Mouse (Mus musculus) macrophage (primary cell): ENCODE results near the gene Ccnd2. TPM values are rescaled to one million over a fixed set of nuclear protein-coding genes. Genes with fewer than 3 reads are reported as not detected.

Experiments
- H3K27ac ChIP-seq: fragments of 350-480 bp; formaldehyde crosslinking; 2 replicates; pipeline ENCODE4 v1.9.0; 2021
- H3K36me3 ChIP-seq: fragments of 350-480 bp; formaldehyde crosslinking; 2 replicates; pipeline ENCODE4 v1.9.0; 2021; ENCODE audit errors: inconsistent target
- H3K4me3 ChIP-seq: fragments of 350-480 bp; formaldehyde crosslinking; 2 replicates; pipeline ENCODE4 v1.9.0; 2021; ENCODE audit errors: inconsistent target
- H3K79me2 ChIP-seq: fragments of 350-480 bp; formaldehyde crosslinking; 2 replicates; pipeline ENCODE4 v1.9.0; 2021; ENCODE audit errors: inconsistent target
- WGBS: methylation state at CpG from one replicate; pipeline ENCODE4 v1.1.7; 2026; ENCODE audit warnings: inconsistent platforms; ENCODE audit not compliant: missing documents; 5-methylcytosine and 5-hydroxymethylcytosine counted together
- polyA plus RNA-seq: library from polyadenylated mRNA; stranded (reverse); fragments of 250-400 nt; gene quantifications from 3 replicates; pipeline ENCODE4 v1.2.4, GENCODE M21; 2018; ENCODE audit warnings: inconsistent platforms

Ccnd2 gene
- polyA plus RNA-seq, 1 experiment from 2014 or later, result 0.90 TPM

DNA sequence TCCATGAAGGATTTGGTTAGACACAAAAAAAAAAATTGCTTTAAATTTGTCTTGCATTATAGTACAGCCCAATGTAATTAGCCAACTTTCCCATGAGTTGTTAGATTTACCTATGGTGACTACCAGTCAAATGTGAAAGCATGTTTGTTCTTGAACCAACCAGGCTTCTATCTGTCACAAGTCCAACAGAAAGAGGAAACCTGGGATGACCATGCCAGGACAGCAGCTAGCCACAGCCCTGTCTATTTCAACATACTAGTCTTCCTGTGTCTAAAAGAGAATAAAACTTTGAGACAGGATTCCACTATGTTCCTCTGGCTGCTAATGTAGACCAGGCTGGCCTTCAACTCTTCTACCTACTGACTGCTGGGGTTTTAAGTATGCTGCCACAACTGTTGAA, 44.6 kb downstream of the Ccnd2 start:
- Histone ChIP-seq H3K79me2 (peaks cover 67% of the 10 kb centered on the region; the same call in 1 of the 2 replicates), H3K36me3 (no peaks in the 10 kb centered on the region), H3K27ac (no peak overlapping the region), H3K4me3 (no peak overlapping the region)

DNA sequence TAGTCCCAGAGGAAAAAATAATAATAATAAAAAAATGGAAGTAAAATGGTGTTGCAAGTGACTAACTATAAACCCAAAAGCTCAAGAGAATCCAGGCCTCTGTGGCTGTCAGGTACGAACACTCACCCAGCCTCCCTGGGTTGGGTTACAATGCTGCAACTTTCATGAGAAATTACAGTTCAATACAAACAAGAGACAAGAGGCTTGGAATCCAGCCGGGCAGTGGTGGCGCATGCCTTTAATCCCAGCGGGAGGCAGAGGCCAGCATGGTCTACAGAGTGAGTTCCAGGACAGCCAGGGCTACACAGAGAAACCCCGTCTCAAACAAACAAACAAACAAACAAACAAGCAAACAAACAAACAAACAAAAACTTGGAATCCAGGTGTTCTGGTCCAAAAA, 45.3 kb downstream of the Ccnd2 start:
- H3K36me3 ChIP-seq, result no peaks in the 10 kb centered on the region
- H3K27ac ChIP-seq, result no peak overlapping the region
- H3K4me3 ChIP-seq, result no peak overlapping the region
- WGBS, result 93% methylated on average over 5 of the region's 5 CpGs
- H3K79me2 ChIP-seq, result peaks cover 69% of the 10 kb centered on the region; the same call in 1 of the 2 replicates

DNA sequence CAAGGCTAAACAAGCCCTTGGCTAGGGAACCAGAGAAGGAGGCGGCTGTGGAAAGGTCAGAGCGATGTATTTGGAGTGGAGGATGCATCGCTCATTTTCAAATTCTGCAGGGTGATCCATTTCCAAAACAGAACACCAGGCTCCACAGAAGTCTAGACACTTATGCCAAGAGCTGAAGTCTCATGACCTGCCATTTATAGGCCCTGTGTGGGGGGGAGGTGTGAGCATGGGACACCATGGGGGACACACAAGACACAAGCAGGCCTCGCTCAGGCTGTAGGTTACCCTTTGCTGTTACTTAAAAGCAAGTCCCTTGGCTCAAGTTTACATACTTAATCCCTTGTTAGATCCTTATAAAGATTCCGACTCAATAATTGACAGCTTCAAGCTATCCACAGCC, 45.8 kb downstream of the Ccnd2 start:
- H3K79me2 ChIP-seq, result peaks cover 69% of the 10 kb centered on the region; the same call in 1 of the 2 replicates
- H3K36me3 ChIP-seq, result peaks cover under 1% of the 10 kb centered on the region; the same call in 1 of the 2 replicates
- H3K4me3 ChIP-seq, result no peak overlapping the region
- no peak overlapping the region for H3K27ac ChIP-seq
- 95% methylated on average over 5 of the region's 5 CpGs for WGBS

DNA sequence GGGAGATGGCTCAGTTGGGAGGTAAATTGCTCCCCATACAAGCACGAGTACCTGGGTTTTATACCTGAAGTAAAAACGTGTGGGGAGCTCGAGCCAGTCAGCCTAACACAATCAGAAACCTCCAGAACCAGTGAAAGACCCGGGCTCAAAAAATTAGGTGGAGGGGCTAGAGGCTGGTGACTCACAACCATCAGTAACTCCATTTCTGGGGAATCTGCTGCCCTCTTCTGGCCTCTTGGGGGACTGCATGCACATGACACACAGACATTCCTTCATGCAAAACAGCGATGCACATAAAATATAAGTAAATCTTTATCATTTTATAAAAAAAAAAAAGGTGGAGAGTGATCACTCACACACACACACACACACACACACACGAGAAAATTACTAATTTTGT, 46.9 kb downstream of the Ccnd2 start:
- Histone ChIP-seq H3K36me3 (peaks cover 9% of the 10 kb centered on the region; the same call in 1 of the 2 replicates), H3K27ac (no peak overlapping the region), H3K4me3 (no peak overlapping the region), H3K79me2 (peaks cover 69% of the 10 kb centered on the region; the same call in 1 of the 2 replicates)
- WGBS, result 85% methylated on average over 4 of the region's 6 CpGs

DNA sequence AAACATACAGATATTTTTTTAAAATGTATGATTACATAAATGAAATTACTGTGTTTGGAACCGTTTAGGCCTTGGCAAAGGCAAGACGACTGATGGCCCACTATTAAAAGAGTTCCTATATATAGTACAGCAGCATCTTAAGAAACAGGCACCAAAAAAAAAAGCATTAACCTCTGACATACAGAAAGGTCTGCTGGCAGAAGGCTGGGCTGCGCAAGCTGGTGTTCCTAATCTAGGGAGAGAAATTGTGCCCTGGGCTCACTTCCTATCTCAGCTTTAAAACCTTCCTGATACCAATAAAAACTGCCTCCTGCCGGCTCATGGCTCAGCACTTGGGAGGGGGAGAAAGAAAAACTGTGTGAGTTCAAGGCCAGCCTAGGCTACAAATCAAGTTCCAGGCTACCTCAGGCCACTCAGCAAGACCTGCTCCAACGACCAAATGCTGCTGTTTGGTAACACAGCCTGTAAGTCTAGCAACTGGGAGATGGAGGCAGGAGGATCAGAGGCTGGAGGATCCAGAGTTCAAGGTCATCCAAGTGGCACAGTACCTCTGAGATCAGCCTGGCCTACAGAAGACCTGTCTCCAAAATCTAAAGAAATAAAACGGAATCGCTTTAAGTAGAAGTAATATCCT, 47.5 kb downstream of the Ccnd2 start:
- no peak overlapping the region for H3K4me3 ChIP-seq
- peaks cover 69% of the 10 kb centered on the region; the same call in 1 of the 2 replicates for H3K79me2 ChIP-seq
- WGBS, result 92% methylated on average over 7 of the region's 7 CpGs

DNA sequence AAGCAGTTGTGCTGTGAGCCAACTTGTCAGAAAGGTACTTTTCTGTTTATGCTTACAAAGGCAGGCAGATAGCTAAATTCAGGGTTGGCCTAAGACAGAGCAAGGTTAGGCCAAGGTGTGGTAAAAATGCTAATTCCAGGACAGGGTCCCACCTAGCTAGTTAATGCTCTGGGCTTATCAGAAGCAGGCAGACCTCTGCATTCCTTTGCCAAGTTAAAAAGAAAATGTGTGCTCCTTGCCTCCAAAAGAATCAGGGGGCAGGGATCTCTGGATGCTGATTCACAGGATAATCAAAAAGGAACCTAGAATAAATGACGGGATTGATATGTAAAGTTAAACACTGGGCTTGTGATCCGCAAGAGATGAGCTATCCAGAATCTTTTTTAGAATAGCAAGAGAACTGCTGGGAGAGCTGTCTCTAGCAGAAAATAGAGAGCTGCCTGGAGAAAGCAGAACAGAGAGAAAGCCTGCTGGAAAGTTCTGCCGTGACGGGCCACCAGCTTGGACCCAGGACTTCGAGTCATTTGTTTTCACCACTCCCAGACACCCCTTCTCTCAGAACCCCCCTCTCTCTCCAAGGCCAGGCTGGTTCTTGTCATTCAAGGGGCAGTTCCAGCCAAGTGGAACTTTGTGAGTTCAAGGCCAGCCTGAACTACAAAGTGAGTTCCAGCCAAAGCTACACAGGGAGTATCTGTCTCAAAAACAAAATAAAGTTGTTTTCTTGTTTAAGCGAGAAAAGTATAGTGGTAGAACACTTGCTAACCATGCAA, 48.3 kb downstream of the Ccnd2 start:
- Histone ChIP-seq H3K36me3 (peaks cover 9% of the 10 kb centered on the region; the same call in 1 of the 2 replicates), H3K79me2 (peaks cover 63% of the 10 kb centered on the region; the same call in 1 of the 2 replicates)
- 98% methylated on average over 6 of the region's 6 CpGs for WGBS

More for the DNA sequence above, 47.5 kb downstream of the Ccnd2 start:
- H3K27ac ChIP-seq, result no peak overlapping the region
- H3K36me3 ChIP-seq, result peaks cover 9% of the 10 kb centered on the region; the same call in 1 of the 2 replicates

DNA sequence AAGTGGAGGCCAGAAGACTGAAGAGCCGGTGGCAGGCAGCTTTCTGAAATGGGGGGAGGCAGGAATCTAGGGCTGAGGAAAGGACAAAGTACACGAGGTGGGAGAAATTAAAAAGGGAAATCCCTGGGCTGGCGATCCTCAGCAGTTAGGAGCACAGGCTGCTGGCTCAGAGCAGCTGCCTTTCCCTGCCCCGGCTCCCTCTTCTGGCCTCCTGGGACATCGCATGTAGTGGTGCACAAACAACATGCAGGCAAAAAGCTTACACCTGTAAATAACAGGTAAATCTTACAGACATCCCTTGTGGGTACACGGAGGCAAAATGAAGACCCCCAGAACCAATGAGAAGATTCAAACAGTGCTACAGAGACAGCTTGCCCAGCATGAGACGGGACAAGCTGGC, 57.4 kb downstream of the Ccnd2 start:
- Histone ChIP-seq H3K27ac (no peak overlapping the region), H3K36me3 (peaks cover 21% of the 10 kb centered on the region), H3K4me3 (no peak overlapping the region), H3K79me2 (no peaks in the 10 kb centered on the region)
- WGBS, result 76% methylated on average over 7 of the region's 7 CpGs

More for the DNA sequence above, 48.3 kb downstream of the Ccnd2 start:
- H3K27ac ChIP-seq, result no peak overlapping the region
- H3K4me3 ChIP-seq, result no peak overlapping the region

DNA sequence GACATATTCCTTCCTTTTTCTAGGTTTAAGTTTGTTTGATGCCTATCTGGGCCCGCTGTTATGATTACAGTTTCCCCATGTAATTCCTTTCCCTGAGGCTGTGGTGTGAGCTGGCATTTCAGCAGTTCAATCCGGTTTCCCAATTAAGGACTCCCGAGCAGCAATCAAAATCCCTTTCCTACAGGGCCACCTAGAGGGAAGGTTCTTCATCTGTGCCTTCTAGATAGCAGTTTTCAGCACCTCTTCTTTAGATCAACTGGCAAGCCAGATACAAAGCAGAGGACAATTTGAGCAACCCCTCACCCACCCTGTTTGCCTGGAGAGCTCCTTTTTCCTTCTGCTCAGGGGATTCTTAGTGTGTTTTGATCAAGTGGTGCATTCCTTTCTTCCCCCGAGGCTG, 65.3 kb downstream of the Ccnd2 start:
- WGBS, result 83% methylated on average over 4 of the region's 4 CpGs
- Histone ChIP-seq H3K36me3 (peaks cover 32% of the 10 kb centered on the region), H3K4me3 (no peak overlapping the region), H3K79me2 (no peaks in the 10 kb centered on the region), H3K27ac (no peak overlapping the region)

DNA sequence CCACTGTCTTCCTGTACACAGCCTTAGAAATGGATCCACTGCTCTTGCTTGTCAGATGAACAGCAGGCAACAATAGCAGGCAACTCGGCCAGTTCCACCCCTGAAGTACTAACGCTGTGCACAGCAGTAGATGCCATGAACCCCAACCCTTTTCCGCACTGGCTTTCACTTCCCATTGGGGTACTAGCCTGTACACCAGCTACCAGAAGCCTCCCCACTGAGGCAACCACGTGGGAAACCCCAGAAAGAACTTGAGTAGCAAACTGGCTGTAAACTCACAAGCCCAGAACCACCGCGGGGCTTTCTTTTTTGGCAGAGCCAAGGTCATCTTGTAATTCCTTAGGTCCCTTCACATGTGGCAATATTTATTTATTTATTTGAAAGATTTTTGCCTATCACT, 70.2 kb downstream of the Ccnd2 start:
- Histone ChIP-seq H3K79me2 (no peaks in the 10 kb centered on the region), H3K4me3 (no peak overlapping the region), H3K27ac (no peak overlapping the region), H3K36me3 (no peaks in the 10 kb centered on the region)
- 56% methylated on average over 6 of the region's 6 CpGs for WGBS

DNA sequence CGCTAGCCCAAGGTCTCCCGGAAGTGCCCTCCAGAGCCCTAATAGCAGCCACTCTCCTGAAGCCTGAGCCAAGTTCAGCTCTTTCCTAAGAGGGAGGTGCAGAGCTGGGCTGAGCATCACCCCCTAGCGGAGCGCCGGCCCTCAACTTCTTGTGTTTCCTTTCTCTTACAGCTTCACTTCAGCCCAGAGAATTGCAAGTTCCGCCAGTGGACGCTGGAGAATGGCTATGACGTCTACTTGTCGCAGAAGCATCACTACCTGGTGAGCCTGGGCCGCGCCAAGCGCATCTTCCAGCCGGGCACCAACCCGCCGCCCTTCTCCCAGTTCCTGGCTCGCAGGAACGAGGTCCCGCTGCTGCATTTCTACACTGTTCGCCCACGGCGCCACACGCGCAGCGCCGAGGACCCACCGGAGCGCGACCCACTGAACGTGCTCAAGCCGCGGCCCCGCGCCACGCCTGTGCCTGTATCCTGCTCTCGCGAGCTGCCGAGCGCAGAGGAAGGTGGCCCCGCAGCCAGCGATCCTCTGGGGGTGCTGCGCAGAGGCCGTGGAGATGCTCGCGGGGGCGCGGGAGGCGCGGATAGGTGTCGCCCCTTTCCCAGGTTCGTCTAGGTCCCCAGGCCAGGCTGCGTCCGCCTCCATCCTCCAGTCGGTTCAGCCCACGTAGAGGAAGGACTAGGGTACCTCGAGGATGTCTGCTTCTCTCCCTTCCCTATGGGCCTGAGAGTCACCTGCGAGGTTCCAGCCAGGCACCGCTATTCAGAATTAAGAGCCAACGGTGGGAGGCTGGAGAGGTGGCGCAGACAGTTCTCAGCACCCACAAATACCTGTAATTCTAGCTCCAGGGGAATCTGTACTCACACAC, 71.9 kb downstream of the Ccnd2 start:
- Histone ChIP-seq H3K4me3 (no peak overlapping the region), H3K79me2 (no peaks in the 10 kb centered on the region), H3K36me3 (no peaks in the 10 kb centered on the region), H3K27ac (no peak overlapping the region)
- WGBS, result 7% methylated on average over 59 of the region's 59 CpGs

Other genes with a start within 250 kb of the Ccnd2 start
- not detected in 3 replicates for gene Dyrk4, start 230.4 kb downstream of the Ccnd2 start, polyA plus RNA-seq
- 0.71 to 12.5 TPM (median 10.1 TPM) in 3 replicates for gene Rad51ap1, start 212.6 kb downstream of the Ccnd2 start, polyA plus RNA-seq
- gene D6Wsu163e, start 212.2 kb downstream of the Ccnd2 start, polyA plus RNA-seq, result 30.8 to 37.6 TPM (median 32.3 TPM) in 3 replicates
- not detected in 3 replicates for gene Fgf6, start 136.6 kb downstream of the Ccnd2 start, polyA plus RNA-seq
- not detected in 3 replicates for gene Fgf23, start 79.3 kb downstream of the Ccnd2 start, polyA plus RNA-seq
- 5.2 to 11.5 TPM (median 7.0 TPM) in 3 replicates for gene Tigar, start 42.6 kb downstream of the Ccnd2 start, polyA plus RNA-seq